Mouse (Mus musculus) ES-Bruce4 (cell line): ENCODE measurements around the gene Cpa4.

Experiments used
- CTCF ChIP-seq: IDR thresholded peaks from one replicate; pipeline ENCODE4 v1.8.1; 2011; ENCODE audit warnings: low read depth, low read length
- EP300 ChIP-seq: IDR thresholded peaks from 2 replicates; pipeline ENCODE4 v1.6.1; 2011; ENCODE audit warnings: low read depth, low read length; ENCODE audit not compliant: insufficient read depth

DNA sequence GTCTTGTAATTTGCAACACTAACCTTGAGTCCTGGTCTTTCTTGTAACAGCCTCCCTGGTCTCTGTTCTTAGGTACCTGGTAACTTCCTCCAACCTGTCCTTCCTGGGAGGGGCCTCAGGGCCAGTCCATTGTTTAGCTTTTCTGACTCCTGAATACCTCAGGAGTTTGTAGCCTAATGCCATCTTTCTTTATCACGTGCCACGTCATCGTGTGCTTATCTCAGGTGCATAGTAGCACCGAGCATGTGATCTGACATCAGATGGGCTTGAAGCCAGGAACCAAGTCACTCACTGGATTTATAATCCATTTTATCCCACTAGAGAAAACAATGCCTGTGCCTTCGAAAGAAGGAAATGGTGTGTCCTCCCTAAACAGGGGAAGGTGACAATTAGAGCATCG lies 4.6 kb upstream of the Cpa4 start:
- TF ChIP-seq CTCF (no peak), EP300 (no peak)
